Mouse (Mus musculus): Measurements from ENCODE around the gene Ndufs7.
"Not testable (repeated sequence)": the region's sequence is repeated elsewhere in the genome, so short reads cannot be mapped to it uniquely, and the experiment has no call there.

The Ndufs7 gene

GRCm38 (mm10) chr10:80242607-80243006 is 6.3 kb upstream of the Ndufs7 start:
- no peak for DNase-seq

DNA sequence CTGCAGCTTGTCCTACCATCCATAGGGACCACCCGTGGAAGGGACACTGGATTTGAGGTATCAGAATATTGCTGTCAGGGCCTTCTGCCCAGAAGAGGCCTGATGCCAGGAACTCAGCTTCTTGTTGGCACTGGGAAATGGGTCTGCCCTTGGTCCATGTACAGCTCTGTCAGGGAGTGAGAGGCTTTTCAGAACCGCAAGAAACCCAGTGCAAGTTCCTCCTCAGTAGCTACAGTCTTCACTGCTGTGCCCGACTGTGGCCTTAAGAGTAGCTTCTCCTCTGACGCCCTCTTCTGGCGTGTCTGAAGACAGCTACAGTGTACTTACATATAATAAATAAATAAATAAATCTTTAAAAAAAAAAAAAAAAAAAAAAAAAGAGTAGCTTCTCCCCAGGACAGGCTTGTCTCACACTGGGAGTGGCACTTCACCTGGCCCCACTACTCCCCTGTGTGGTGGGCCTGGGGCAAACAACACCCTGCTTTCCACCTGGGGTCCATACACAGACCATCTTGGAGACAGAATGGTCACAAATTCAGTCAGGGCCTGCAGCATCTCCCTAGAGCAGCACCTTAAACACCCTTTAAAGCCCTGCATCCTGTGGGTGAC is 4.0 kb upstream of the Ndufs7 start:
- peak; percentile 72 for DNase-seq

DNA sequence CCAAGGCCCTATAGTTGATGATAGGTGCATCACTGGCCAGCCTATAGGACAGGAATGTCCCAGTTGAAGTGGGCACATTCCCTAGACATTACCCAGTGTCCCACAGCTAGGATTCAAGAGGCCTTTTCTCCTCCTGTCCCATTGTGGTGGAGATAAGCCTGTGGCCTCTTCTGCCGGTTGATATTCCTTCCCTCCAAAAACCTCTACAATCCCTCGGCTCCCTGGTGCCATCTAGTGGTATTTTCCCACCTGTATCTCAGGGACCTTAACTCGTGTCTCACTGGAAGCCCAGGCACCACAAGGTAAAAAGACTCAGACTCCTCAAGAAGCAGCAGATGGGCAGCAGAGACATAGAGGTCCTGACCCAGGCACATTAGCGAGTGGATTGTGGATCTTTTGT is 3.3 kb upstream of the Ndufs7 start:
- peak; percentile 94 for DNase-seq

DNA sequence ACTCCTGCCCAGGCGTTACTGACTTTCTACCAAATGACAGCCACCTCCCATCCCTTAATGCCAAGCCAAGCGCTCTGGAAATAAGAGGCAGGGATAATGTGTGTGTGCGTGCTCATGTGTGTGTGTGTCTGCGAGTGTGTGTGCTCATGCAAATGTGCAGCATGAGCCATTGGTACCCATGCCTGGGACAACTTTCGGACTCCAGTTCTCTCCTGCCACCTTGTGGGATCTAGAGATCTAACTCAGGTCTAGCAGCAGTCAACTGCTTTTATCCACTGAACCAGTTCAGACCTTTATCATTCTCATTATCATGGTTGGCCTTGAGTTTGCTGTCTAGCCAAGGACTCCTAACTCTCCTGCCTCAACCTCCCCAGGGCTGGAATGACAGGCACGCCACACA is 1.1 kb upstream of the Ndufs7 start:
- no peak for DNase-seq

DNA sequence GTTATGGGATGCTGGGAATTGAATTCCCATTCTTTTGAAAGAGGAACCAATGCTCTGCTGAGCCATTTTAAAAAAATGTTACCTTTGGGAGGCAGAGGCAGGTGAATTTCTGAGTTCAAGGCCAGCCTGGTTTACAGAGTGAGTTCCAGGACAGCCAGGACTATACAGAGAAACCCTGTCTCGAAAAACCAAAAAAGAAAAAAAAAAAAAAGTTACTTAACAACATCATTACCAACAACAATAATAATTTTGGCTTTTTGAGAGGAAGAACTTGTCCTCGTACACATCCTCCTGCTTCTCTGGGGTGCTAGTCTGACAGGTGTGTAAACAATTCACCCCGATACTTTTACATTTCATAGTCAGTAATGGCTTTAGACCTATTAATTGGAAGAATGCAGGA is 484 bp upstream of the Ndufs7 start:
- not testable (repeated sequence) for DNase-seq

DNA sequence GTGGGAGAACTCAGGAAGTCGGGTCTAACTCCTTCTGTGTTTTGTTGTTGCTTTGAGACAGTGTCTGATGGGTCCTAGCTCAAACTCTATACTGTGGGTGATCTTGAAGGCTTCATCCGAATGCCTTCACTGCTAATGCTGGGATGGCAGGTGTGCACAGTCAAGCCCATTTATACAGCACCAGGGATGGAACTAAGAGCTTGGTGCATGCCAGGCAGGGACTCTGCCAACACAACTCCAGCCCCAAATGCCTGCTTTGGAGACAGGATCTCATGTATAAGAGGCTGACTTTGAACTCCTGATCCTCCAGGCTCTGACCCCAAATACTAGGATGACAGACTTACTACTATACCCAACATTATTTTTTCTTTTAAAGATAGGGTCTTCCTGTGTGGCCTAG is 1.1 kb downstream of the Ndufs7 start:
- DNase-seq = no peak

DNA sequence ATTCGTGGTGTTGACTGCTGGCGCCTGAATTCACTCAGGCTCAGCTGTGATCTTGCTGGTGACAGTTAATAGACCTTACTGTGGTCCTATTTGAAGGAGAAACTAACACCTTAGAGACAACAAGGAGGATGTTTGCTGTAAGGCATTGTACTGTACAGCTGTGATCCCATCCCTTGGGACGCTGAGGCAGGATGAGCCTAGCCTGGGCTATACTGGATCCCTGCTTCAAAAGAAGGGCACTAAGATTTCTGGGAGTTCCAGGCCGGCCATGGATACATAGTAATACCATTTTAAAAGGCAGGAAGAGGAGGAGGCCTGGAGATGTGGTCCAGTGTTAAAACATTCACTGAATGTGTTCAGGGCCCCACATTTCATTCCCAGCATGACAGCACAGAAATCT is 1.7 kb downstream of the Ndufs7 start:
- DNase-seq = no peak

DNA sequence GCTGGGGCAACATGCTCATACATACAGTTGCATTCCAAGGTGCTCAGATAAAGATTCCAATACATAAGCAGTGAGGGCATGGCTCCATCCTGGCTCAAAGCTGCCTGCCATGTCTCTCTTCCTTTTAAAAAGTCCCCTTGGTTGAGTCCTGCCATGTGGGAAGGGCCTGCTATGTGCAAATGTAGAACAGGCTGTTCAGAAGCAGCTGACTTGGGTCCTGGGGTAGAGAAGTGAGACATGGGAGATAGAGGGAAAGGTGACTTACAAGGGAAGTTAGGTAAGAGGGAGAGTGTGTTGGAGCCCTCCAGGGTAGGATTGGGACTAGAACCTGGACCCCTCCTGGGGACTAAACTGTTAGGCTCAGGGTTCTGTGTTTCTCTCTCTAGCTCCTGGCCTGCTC is 3.1 kb downstream of the Ndufs7 start:
- DNase-seq = no peak

GRCm38 (mm10) chr10:80252493-80253274 is 3.8 kb downstream of the Ndufs7 start:
- no peak for DNase-seq

GRCm38 (mm10) chr10:80253551-80253950 is 4.6 kb downstream of the Ndufs7 start:
- DNase-seq = no peak

GRCm38 (mm10) chr10:80254331-80255297 is 5.7 kb downstream of the Ndufs7 start:
- no peak for DNase-seq

GRCm38 (mm10) chr10:80255881-80256535 is 7.1 kb downstream of the Ndufs7 start:
- no peak for DNase-seq

DNA sequence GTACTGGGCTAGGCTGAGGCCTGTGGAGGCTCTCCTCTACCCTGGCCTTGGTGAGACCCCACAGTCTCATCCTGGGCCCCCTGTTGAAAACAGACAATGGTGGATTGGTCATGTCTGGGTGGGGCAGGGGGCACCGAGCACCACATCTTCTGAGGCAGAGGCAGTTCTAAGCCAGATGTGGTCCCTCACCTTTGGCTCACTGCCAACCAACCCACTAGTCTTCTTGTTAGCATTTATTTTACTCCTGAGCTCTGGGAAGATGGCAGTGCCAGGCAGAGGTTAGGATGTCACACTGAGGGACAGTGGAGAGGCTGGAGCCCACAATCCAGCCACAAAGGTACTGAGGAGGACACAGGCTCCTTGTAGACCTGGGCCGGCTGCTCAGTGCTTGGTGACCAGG is 9.0 kb downstream of the Ndufs7 start:
- peak; percentile 62 for DNase-seq

DNA sequence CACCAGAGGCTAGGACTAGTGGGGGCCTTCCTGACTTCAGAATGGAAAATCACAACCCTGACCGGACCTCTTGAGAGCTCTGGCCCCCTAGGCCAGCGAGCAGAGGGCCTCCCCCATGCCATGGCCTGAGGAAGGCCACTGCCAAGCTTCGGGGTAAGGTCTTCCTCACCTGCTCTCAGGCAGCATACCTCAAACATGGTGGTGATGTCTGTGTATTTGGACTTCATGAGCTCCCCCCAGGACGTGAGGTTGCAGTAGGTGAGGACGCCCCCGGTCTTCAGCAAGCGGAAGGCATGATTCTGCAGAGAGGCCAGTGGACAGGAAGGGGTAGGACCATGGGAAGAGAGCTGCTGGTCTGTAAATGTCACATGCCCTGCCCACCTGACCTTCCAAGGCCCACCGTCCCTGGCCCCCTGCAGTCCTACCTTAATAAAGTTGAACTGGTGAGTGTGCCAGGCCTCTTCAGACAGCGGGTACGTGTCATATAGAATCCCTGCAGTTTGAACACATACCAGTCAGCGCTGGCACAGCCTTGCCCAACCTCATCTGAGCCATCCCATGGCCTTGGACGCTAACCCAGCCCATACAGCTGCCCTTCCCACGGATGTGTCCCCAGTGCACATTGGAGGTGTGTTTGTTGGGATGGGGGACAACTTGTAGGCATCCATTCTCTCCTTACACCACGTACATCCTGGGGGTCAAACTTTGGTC is 10.0 kb downstream of the Ndufs7 start:
- DNase-seq = peak; percentile 66

DNA sequence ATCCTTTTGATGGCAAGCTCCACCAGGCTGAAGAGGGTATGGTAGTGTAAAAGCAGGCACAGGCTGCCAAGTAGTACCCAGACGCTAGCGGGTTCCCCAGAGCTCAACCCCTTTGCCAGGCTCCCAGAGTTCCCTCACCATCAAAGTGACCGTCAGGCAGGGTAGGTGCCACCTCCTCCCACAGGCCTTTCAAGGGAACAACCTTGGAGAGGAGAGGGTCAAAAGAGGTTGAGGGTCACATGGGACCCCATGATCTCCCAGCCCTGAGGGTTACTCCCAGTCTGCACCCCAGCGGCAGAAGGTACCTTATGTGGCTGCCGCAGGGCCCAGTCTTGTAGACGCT is 10.5 kb downstream of the Ndufs7 start:
- no peak for DNase-seq

DNA sequence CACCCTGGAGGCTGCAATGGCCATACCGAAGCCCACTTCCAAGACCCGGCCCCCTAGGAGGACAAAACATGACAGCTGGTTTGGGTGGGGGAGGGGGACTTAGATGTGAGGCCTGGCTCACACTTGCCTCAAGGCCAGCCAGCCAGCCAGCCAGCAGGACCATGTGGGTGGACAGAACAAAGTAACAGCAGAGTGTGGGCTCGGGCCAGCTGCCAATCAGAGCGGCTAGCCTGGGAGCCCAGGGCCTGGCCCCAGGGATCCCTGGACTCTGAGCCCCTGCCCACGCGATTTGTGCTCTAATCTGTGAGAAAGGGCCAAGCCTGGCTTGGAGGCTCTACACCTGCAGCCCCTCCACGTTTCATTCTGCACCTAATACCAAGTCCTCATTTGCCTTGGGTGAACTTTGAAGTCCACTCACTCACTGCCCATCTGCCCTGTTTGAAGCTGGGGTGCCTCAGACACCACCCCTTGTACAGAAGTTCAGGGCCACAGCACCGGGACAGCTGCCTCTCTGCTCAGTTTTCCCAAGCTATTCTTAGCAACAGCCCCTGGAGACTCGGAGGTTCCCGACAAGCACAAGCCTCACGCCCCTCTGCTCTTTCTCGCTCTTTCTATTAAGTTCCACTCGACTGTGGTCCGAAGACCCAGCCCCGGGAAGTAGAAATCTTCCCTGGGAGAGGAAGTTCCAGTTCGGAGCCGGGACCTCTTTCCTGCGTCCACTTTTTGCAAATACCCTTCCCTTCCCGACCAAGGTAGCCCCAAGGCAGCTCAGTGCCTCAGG is 11.1 kb downstream of the Ndufs7 start:
- DNase-seq = peak; percentile 83

GRCm38 (mm10) chr10:80260642-80261584 is 12.0 kb downstream of the Ndufs7 start, which contains the start of the genes Gamt and Dazap1:
Gene Gamt, minus strand, starts transcription at chr10:80261012.
Gene Dazap1, plus strand, starts transcription at chr10:80261486.
- peak; percentile 93 for DNase-seq

DNA sequence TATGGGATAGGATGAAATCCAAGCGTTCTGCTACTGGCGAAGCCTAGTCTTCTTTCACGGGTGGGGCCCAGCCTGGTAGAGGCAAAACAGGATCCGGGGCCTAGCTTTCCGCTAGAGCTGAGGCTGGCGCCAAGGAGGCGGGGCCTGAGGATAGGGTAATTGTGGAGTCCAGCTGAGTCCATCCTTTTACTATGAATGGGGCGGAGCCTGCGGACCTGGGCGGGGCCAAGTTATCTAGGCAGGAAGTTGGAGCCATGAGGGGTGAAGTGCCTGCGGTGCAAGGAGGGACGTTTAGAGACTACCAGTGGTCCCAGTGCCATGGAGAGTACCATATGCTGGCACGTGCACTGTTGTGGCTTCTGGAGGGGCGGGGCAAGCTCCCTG is 12.7 kb downstream of the Ndufs7 start:
- DNase-seq = peak; percentile 95

DNA sequence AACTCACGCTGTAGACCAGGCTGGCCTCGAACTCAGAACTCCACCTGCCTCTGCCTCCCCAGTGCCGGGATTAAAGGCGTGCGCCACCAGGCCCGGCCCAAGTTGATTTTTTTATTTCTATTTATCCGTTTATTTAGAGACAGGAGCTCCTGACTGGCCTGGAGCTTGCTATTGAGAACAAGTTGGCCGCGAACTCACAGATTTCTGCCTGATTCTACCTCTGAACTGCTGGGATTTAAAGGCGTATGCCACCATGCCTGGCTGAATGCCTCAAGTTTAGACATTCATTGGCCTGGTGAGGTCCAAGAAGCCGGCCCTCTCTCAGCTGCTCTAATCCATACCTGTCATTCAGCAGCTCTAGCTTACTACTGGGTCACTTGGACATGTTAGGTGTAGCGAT is 13.2 kb downstream of the Ndufs7 start:
- DNase-seq = peak; percentile 64

DNA sequence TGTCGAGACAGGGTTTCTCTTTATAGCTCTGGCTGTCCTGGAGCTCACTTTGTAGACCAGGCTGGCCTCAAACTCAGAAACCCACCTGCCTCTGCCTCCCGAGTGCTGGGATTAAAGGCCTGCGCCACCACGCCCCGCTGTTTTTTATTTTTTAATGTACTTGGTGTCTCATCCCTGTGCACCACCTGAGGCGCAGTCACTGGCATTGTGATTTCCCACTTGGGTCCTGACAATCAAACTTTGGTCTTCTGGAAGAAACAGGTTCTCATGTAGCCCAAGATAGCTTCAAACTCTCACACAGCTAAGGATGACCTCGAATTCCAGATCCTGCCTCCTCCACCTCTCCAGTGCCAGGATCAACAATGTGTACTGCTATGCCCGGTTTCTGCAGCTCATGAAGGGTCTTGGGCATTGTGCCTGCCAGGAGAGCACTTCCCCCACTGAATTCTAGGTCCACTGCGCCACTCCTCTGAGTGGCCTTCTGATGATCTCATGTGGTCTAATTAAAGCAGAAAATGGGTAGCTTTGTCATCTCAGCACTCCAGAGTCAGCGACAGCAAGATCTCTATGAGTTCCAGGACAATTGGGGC is 13.9 kb downstream of the Ndufs7 start:
- peak; percentile 70 for DNase-seq
